Mouse (Mus musculus): ENCODE results near the gene Daw1. TPM values are rescaled to one million over a fixed set of nuclear protein-coding genes. Genes with fewer than 3 reads are reported as not detected.

Gene Daw1
- polyA plus RNA-seq, 1 experiment from 2014 or later = not detected

DNA sequence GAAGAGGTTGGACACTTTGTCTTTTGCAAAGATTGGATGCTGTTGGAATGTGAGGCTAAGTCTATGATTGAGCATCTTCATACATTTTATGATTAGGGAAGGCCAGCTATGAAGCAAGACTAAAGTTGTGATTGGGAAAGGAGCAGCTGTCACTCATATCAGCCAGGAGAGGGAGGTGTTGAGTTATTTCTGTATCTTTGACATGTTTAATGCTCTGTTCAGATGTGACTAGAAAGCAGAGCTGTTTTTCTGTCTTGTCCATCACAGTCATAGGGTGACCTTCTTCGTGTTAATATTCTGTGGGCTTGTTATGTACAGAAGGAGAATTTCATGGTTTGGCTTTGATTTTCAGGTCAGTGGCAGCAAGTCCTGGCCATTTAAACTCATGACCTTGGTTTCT is 63.5 kb downstream of the Daw1 start:
- no peak for ATAC-seq (ENCODE audit: insufficient number of reproducible peaks, insufficient read depth, low FRiP score, low read depth)
- Histone ChIP-seq H3K4me1 (ENCODE audit: control insufficient read depth, insufficient read depth, low read length) (no peaks in the 10 kb centered on the region), H3K9ac (replicated peaks; ENCODE audit: low read depth, low read length) (no peak overlapping the region), H3K4me2 (replicated peaks; ENCODE audit: low read depth, low read length) (no peak overlapping the region), H3K27ac (ENCODE audit: low read length) (no peak overlapping the region), H3K27me3 (ENCODE audit: control insufficient read depth, insufficient read depth, low read length) (no peaks in the 10 kb centered on the region), H3K9me3 (ENCODE audit: control insufficient read depth, low read depth, low read length) (no peaks in the 10 kb centered on the region), H3K36me3 (ENCODE audit: control insufficient read depth, insufficient read depth, low read length) (no peaks in the 10 kb centered on the region), H3K4me3 (ENCODE audit: low read depth, low read length) (no peak overlapping the region)
- 79% methylated on average over 1 of the region's 1 CpGs for WGBS

GRCm38 (mm10) chr1:83224423-83224960 is 64.9 kb downstream of the Daw1 start:
- ATAC-seq (ENCODE audit: insufficient number of reproducible peaks, insufficient read depth, low FRiP score, low read depth) = no peak
- no peaks in the 10 kb centered on the region for H3K4me1 ChIP-seq (ENCODE audit: control insufficient read depth, insufficient read depth, low read length)

DNA sequence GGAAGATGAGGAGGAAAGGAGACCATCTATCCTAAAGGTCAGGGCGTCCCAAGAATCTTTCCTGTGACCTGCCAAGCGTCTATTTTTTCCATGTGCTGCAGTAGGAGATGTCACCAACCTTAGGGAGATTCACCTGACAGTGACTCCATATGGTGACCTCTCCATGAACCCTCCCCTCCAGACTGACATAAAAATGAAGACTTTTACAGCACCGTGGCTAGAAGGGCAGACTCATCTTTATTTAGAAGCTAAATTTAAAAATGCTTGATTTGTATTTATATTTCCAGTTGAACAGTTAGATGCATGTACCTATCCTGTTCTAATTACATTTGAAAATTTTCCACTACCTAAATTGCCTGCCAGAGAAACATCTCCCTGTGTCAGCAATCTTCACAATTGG is 68.4 kb downstream of the Daw1 start:
- Histone ChIP-seq H3K36me3 (ENCODE audit: control insufficient read depth, insufficient read depth, low read length) (no peaks in the 10 kb centered on the region), H3K9ac (replicated peaks; ENCODE audit: low read depth, low read length) (no peak overlapping the region), H3K4me2 (replicated peaks; ENCODE audit: low read depth, low read length) (no peak overlapping the region), H3K27ac (ENCODE audit: low read length) (no peak overlapping the region), H3K4me1 (ENCODE audit: control insufficient read depth, insufficient read depth, low read length) (no peaks in the 10 kb centered on the region), H3K4me3 (ENCODE audit: low read depth, low read length) (no peak overlapping the region), H3K9me3 (ENCODE audit: control insufficient read depth, low read depth, low read length) (no peaks in the 10 kb centered on the region), H3K27me3 (ENCODE audit: control insufficient read depth, insufficient read depth, low read length) (no peaks in the 10 kb centered on the region)
- no peak for ATAC-seq (ENCODE audit: insufficient number of reproducible peaks, insufficient read depth, low FRiP score, low read depth)
- 64% methylated on average over 3 of the region's 3 CpGs for WGBS

More at GRCm38 (mm10) chr1:83224423-83224960, 64.9 kb downstream of the Daw1 start:
- Histone ChIP-seq H3K4me3 (ENCODE audit: low read depth, low read length) (no peak overlapping the region), H3K27me3 (ENCODE audit: control insufficient read depth, insufficient read depth, low read length) (no peaks in the 10 kb centered on the region), H3K27ac (ENCODE audit: low read length) (no peak overlapping the region), H3K36me3 (ENCODE audit: control insufficient read depth, insufficient read depth, low read length) (no peaks in the 10 kb centered on the region), H3K9ac (replicated peaks; ENCODE audit: low read depth, low read length) (no peak overlapping the region), H3K4me2 (replicated peaks; ENCODE audit: low read depth, low read length) (no peak overlapping the region), H3K9me3 (ENCODE audit: control insufficient read depth, low read depth, low read length) (no peaks in the 10 kb centered on the region)

GRCm38 (mm10) chr1:83248235-83248746 is 88.7 kb downstream of the Daw1 start:
- no peak overlapping the region for H3K4me2 ChIP-seq (replicated peaks; ENCODE audit: low read depth, low read length)
- H3K27ac ChIP-seq (ENCODE audit: low read length) = no peak overlapping the region
- H3K4me1 ChIP-seq (ENCODE audit: control insufficient read depth, insufficient read depth, low read length) = no peaks in the 10 kb centered on the region
- H3K9ac ChIP-seq (replicated peaks; ENCODE audit: low read depth, low read length) = no peak overlapping the region
- H3K27me3 ChIP-seq (ENCODE audit: control insufficient read depth, insufficient read depth, low read length) = no peaks in the 10 kb centered on the region
- H3K36me3 ChIP-seq (ENCODE audit: control insufficient read depth, insufficient read depth, low read length) = no peaks in the 10 kb centered on the region
- ATAC-seq (ENCODE audit: insufficient number of reproducible peaks, insufficient read depth, low FRiP score, low read depth) = no peak
- no peak overlapping the region for H3K4me3 ChIP-seq (ENCODE audit: low read depth, low read length)
- no peaks in the 10 kb centered on the region for H3K9me3 ChIP-seq (ENCODE audit: control insufficient read depth, low read depth, low read length)
- WGBS = 93% methylated on average over 1 of the region's 1 CpGs

GRCm38 (mm10) chr1:83251746-83252145 is 92.2 kb downstream of the Daw1 start:
- Histone ChIP-seq H3K4me1 (ENCODE audit: control insufficient read depth, insufficient read depth, low read length) (no peaks in the 10 kb centered on the region), H3K36me3 (ENCODE audit: control insufficient read depth, insufficient read depth, low read length) (no peaks in the 10 kb centered on the region), H3K27ac (ENCODE audit: low read length) (no peak overlapping the region), H3K4me3 (ENCODE audit: low read depth, low read length) (no peak overlapping the region), H3K9ac (replicated peaks; ENCODE audit: low read depth, low read length) (no peak overlapping the region), H3K9me3 (ENCODE audit: control insufficient read depth, low read depth, low read length) (no peaks in the 10 kb centered on the region), H3K27me3 (ENCODE audit: control insufficient read depth, insufficient read depth, low read length) (no peaks in the 10 kb centered on the region), H3K4me2 (replicated peaks; ENCODE audit: low read depth, low read length) (no peak overlapping the region)
- ATAC-seq (ENCODE audit: insufficient number of reproducible peaks, insufficient read depth, low FRiP score, low read depth) = no peak
- WGBS = 90% methylated on average over 1 of the region's 1 CpGs

Other genes with a start within 250 kb of the Daw1 start
- not detected in 2 replicates for gene A030005L19Rik, start 246.4 kb upstream of the Daw1 start, polyA plus RNA-seq (2014; fragmentation: Nextera tagmentation; extraction: Ambion mirVana)
- gene A030014E15Rik, start 234.8 kb upstream of the Daw1 start, polyA plus RNA-seq (2014; fragmentation: Nextera tagmentation; extraction: Ambion mirVana) = not detected in 2 replicates
- gene Gm6217, start 228.4 kb upstream of the Daw1 start, polyA plus RNA-seq (2014; fragmentation: Nextera tagmentation; extraction: Ambion mirVana) = not detected in 2 replicates
- gene A030003K21Rik, start 216.4 kb upstream of the Daw1 start, polyA plus RNA-seq (2014; fragmentation: Nextera tagmentation; extraction: Ambion mirVana) = not detected in 2 replicates
- gene Gm7544, start 203.7 kb upstream of the Daw1 start, polyA plus RNA-seq (2014; fragmentation: Nextera tagmentation; extraction: Ambion mirVana) = not detected in 2 replicates
- gene Gm47955, start 199.5 kb upstream of the Daw1 start, polyA plus RNA-seq (2014; fragmentation: Nextera tagmentation; extraction: Ambion mirVana) = not detected in 2 replicates
- not detected in 2 replicates for gene Gm47959, start 159.2 kb upstream of the Daw1 start, polyA plus RNA-seq (2014; fragmentation: Nextera tagmentation; extraction: Ambion mirVana)
- 0.56 and 1.1 TPM in 2 replicates for gene Slc19a3, start 121.3 kb upstream of the Daw1 start, polyA plus RNA-seq (2014; fragmentation: Nextera tagmentation; extraction: Ambion mirVana)
- gene Krtap28-10, start 117.3 kb upstream of the Daw1 start, polyA plus RNA-seq (2014; fragmentation: Nextera tagmentation; extraction: Ambion mirVana) = not detected in 2 replicates
- gene Gm47969, start 114.8 kb upstream of the Daw1 start, polyA plus RNA-seq (2014; fragmentation: Nextera tagmentation; extraction: Ambion mirVana) = not detected in 2 replicates
- not detected in 2 replicates for gene A030005K14Rik, start 100.4 kb upstream of the Daw1 start, polyA plus RNA-seq (2014; fragmentation: Nextera tagmentation; extraction: Ambion mirVana)
- not detected in 2 replicates for gene Krtap28-13, start 98.8 kb upstream of the Daw1 start, polyA plus RNA-seq (2014; fragmentation: Nextera tagmentation; extraction: Ambion mirVana)
- gene Ccl20, start 43.0 kb upstream of the Daw1 start, polyA plus RNA-seq (2014; fragmentation: Nextera tagmentation; extraction: Ambion mirVana) = 6.7 and 6.9 TPM in 2 replicates
- gene Sphkap, start 248.4 kb downstream of the Daw1 start, polyA plus RNA-seq (2014; fragmentation: Nextera tagmentation; extraction: Ambion mirVana) = 1.7 and 3.2 TPM in 2 replicates